Mouse (Mus musculus): ENCODE data around the gene Twistnb. TPM values are rescaled to one million over a fixed set of nuclear protein-coding genes. Genes with fewer than 3 reads are reported as not detected.

The Twistnb gene
- total RNA-seq, 2 experiments from 2014 or later: 35.3 to 55.1 TPM

Other genes starting within 250 kb of the Twistnb start
- not detected in 2 replicates for gene Efcab10, start 34.8 kb upstream of the Twistnb start, total RNA-seq (2014; fragmentation: Nextera tagmentation)
- not detected in 2 replicates for gene Efcab10, start 34.8 kb upstream of the Twistnb start, total RNA-seq (2017)